Mouse (Mus musculus) spleen, postnatal 4 days (tissue): Measurements from ENCODE around the gene Cdk5.
"Not testable (repeated sequence)": the region's sequence is repeated elsewhere in the genome, so short reads cannot be mapped to it uniquely, and the experiment has no call there.

Experiments used
- DNase-seq, 2 experiments: peaks; one replicate each; pipeline ENCODE4 v3.0.0; 2022; ENCODE audit warnings: low spot score in 2 of 2

Gene Cdk5

GRCm38 (mm10) chr5:24400362-24400761 lies 23.0 kb downstream of the Cdk5 start:
- DNase-seq: no peak

- no peak for DNase-seq
These were observed 23.6 kb downstream of the Cdk5 start for GRCm38 (mm10) chr5:24399686-24400085.

GRCm38 (mm10) chr5:24396254-24396653 lies 27.1 kb downstream of the Cdk5 start:
- DNase-seq: not testable (repeated sequence)

- peak; percentile 90 to 93 for DNase-seq
These were observed 29.0 kb downstream of the Cdk5 start for GRCm38 (mm10) chr5:24394165-24394894.

DNA sequence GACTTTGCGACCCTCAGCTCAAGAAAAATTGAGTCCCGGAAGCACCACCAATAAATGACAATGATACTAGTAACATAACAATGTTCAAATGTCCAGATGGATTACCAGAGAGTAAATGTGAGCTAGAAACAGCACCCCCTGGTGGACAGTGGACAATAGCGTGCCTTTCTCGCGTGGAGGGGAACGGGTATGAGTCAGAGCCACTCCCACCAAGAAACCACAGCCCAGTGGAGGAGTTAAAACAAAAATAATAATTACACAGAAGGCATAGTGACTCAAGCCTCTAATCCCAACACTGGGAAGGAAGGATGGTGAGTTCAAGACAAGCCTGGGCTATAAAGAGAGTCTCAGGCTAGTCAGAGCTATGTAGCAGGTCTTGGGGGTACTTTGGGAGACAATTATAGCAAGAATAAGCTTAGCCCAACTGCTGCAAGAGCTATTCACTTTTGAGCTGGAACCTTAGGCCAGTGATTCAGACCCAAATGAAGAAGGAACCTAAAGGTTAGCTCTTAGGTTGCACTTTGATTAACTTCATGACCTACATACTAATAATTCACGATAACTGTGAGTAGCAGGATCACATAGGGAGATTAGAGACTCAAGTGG lies 29.8 kb downstream of the Cdk5 start, which contains the start of gene Abcb8:
Gene Abcb8, plus strand, starts transcription at position 272 of the 606 bp plus-strand sequence.
- DNase-seq: peak; percentile 81 to 95

DNA sequence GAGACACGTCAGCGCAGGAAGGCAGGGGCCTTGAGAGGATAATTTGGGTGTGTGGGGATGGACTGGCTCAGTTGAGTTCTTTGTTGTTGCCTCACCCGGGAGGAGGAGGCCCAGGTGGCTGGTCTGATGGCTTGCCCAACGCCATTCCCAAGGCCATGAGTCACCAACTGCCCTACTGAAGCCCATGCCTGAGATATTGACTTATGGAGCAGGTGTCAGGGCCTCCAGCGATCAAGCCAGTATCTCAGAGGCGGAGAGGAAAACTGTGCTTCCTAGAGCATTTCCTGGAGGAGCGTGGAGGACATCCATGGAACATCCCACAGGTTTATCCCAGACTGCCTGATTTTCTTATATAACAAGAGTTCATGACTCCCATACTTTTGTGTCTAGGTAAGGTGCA lies 30.6 kb downstream of the Cdk5 start:
- DNase-seq: no peak

- no peak for DNase-seq
These were observed 31.5 kb downstream of the Cdk5 start, which contains the start of gene Atg9b for GRCm38 (mm10) chr5:24391864-24392263. Atg9b (minus strand) TSS chr5:24392143.

GRCm38 (mm10) chr5:24389658-24390020 lies 33.7 kb downstream of the Cdk5 start:
- DNase-seq: no peak

DNA sequence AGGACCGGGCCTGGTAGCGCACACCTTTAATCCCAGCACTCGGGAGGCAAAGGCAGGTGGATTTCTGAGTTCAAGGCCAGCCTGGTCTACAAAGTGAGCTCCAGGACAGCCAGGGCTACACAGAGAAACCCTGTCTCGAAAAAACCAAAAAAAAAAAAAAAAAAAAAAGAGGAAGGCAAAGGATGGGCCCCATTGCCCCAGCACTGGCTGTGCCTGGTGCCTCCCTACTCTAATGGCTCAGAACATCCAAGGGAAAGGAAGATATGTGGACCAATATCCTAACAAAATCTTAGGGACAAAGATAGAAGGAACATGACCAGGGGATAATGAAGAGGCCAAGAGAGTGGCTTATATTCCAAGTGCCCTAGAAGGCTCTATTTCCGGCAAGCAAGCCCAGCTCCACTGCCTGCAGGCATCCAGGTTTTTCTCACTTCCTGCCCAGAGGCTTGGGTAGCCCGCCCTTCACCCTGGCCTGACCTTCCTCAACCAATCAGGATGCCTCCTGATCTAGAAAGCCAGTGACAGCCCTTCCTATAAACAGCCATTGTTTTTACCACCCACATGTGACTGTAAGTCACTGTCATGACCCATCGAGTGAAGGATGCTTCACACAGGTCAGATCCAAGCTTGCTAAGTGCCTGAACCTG lies 34.2 kb downstream of the Cdk5 start:
- no peak for DNase-seq

GRCm38 (mm10) chr5:24388246-24388915 lies 34.9 kb downstream of the Cdk5 start:
- peak in 1 of 2 experiments; percentile 65 for DNase-seq

- DNase-seq: peak in 1 of 2 experiments; percentile 67
These were observed 35.8 kb downstream of the Cdk5 start for GRCm38 (mm10) chr5:24387264-24388241.

GRCm38 (mm10) chr5:24385887-24386550 lies 37.3 kb downstream of the Cdk5 start:
- no peak for DNase-seq

- DNase-seq: no peak
These were observed 38.0 kb downstream of the Cdk5 start for GRCm38 (mm10) chr5:24385374-24385773.

DNA sequence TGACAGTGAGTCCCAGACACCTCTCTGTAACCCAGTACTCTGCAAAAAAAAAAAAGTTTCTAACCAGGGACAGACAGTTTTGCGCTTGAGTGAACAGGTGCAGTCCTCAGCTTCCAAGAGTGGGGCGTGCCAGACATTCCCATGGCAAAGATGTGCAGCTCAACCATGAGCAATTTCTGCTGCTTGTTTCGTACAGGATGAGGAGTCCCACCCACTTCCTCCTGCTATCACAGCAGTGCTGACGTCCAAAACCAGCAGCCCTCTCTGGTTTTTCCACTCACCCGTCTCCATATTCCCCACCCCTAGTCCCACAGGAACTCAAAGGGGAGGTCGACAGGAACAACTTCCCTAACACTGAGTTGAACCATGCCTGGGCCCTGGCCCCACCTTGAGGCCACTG lies 38.9 kb downstream of the Cdk5 start:
- no peak for DNase-seq

GRCm38 (mm10) chr5:24383026-24383859 lies 40.1 kb downstream of the Cdk5 start:
- peak; percentile 84 to 92 for DNase-seq

GRCm38 (mm10) chr5:24381988-24382387 lies 41.3 kb downstream of the Cdk5 start:
- DNase-seq: no peak

- DNase-seq: no peak
These were observed 41.8 kb downstream of the Cdk5 start for GRCm38 (mm10) chr5:24381486-24381885.

GRCm38 (mm10) chr5:24380499-24380898 lies 42.8 kb downstream of the Cdk5 start:
- DNase-seq: no peak

- DNase-seq: no peak
These were observed 43.8 kb downstream of the Cdk5 start for GRCm38 (mm10) chr5:24379501-24379900.

DNA sequence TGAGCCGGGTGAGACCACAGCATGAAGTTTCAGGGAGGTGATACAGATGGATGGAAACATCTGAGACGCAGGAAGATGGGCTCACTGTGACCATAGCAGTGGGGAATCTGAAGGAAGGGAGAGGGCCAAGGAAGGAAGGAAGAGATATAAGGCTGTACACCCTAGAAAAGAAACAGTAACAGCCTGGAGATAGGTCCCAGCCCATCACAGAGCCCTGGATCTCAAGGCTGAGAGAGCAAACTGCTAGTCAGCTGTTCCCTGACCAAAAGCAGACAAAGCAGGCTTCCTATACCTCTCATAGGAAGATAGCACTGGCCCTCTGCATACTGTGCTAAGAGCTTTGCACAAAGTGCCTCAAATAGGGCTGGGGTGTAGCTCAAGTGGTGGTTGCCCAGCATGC lies 44.6 kb downstream of the Cdk5 start:
- DNase-seq: no peak
